ENCODE assay signal across 9 mouse cellular contexts in the genomic region with DNA sequence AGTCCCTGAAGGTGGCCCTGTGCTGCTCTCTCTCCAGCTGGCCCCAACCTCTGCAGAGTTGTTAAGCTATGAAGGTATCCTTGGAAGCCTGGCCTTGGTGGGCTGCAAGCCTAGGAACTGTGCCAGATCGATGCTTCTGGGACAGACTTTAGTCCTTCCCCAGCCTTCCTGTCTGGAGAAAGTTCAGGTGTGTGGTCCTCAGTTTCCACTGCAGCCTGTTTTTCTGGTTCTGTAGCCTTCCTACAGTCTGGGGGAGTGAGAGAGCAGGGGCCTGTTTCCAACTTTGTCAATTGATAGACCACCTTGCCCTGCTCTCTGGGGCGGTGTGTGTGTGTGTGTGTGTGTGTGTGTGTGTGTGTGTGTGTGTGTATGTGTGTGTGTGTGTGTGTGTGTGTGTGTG.
A peak's percentile ranks its signal among the peaks of the same experiment; 100 is the strongest.
DNase-seq lines count a peak whose midpoint lies in the region; ATAC-seq lines count a peak whose summit lies in the region.
"Had no signal": no experiment of that assay in that cellular context is flagged by ENCODE, and none has a peak within 500 bp of the region (broad histone marks: within the 10 kb centered on the region; RNA-seq: fewer than 3 reads in every experiment).

No protein-coding gene starts in this region.

- peak overlapping the region; percentile 80 for H3K27ac ChIP-seq in heart, embryonic 15.5 days
- H3K27ac ChIP-seq in embryonic facial prominence, embryonic 12.5 days = peak overlapping the region; percentile 99
- H3K27ac ChIP-seq in hindbrain, embryonic 14.5 days = peak overlapping the region; percentile 99
- H3K27ac ChIP-seq in midbrain, embryonic 15.5 days = peak overlapping the region; percentile 97

- DNase-seq in heart, adult 8-10 months (ENCODE audit: low spot score) = no peak
- DNase-seq in hindbrain, embryonic 14.5 days (ENCODE audit: low spot score) = no peak
- DNase-seq in left cerebral cortex, adult 11 months (ENCODE audit: low spot score) = no peak
- DNase-seq in gastrocnemius, adult 8-10 months (ENCODE audit: low spot score in 2 of 2) = no peak
- no peak for DNase-seq in lung, postnatal 36 days

- no peaks in the 10 kb centered on the region for H3K9me3 ChIP-seq in heart, embryonic 15.5 days (replicated peaks)
- no peaks in the 10 kb centered on the region for H3K9me3 ChIP-seq in embryonic facial prominence, embryonic 12.5 days
- no peaks in the 10 kb centered on the region for H3K9me3 ChIP-seq in hindbrain, embryonic 14.5 days (ENCODE audit: control insufficient read depth, low read length)
- H3K9me3 ChIP-seq in midbrain, embryonic 15.5 days = no peaks in the 10 kb centered on the region

- H3K27me3 ChIP-seq in heart, embryonic 15.5 days = no peaks in the 10 kb centered on the region
- H3K27me3 ChIP-seq in embryonic facial prominence, embryonic 12.5 days = no peaks in the 10 kb centered on the region
- no peaks in the 10 kb centered on the region for H3K27me3 ChIP-seq in hindbrain, embryonic 14.5 days (ENCODE audit: control insufficient read depth, insufficient read depth, low read length)
- no peaks in the 10 kb centered on the region for H3K27me3 ChIP-seq in midbrain, embryonic 15.5 days (replicated peaks)

- H3K4me3 ChIP-seq in heart, embryonic 15.5 days = no peak overlapping the region; the same call in 1 of the 2 replicates
- H3K4me3 ChIP-seq in embryonic facial prominence, embryonic 12.5 days = peak overlapping the region; percentile 79
- peak overlapping the region; percentile 83 for H3K4me3 ChIP-seq in hindbrain, embryonic 14.5 days (replicated peaks; ENCODE audit: low read length)
- H3K4me3 ChIP-seq in midbrain, embryonic 15.5 days = peak overlapping the region; percentile 67
- H3K4me3 ChIP-seq: myocyte had no signal

- 30% methylated on average over 2 of the region's 2 CpGs for WGBS in heart, embryonic 15.5 days
- 28% methylated on average over 2 of the region's 2 CpGs for WGBS in embryonic facial prominence, embryonic 12.5 days
- 45% methylated on average over 2 of the region's 2 CpGs for WGBS in hindbrain, embryonic 14.5 days
- 59% methylated on average over 2 of the region's 2 CpGs for WGBS in midbrain, embryonic 15.5 days

- H3K36me3 ChIP-seq in heart, embryonic 15.5 days = peaks cover 2% of the 10 kb centered on the region; the same call in 1 of the 2 replicates
- no peaks in the 10 kb centered on the region for H3K36me3 ChIP-seq in embryonic facial prominence, embryonic 12.5 days
- H3K36me3 ChIP-seq in hindbrain, embryonic 14.5 days (replicated peaks; ENCODE audit: control insufficient read depth, insufficient read depth) = no peaks in the 10 kb centered on the region
- no peaks in the 10 kb centered on the region for H3K36me3 ChIP-seq in midbrain, embryonic 15.5 days (replicated peaks)

- no peak for ATAC-seq in heart, embryonic 15.5 days (replicated peaks; ENCODE audit: insufficient number of reproducible peaks, insufficient read depth, low FRiP score, low read depth)
- no peak for ATAC-seq in embryonic facial prominence, embryonic 12.5 days (ENCODE audit: insufficient number of reproducible peaks, insufficient read depth, low FRiP score, low TSS enrichment)
- ATAC-seq in hindbrain, embryonic 14.5 days (ENCODE audit: low FRiP score) = no peak
- peak; percentile 1; the same call in 1 of the 2 replicates for ATAC-seq in midbrain, embryonic 15.5 days (replicated peaks)

- H3K4me1 ChIP-seq in heart, embryonic 15.5 days (replicated peaks) = peaks cover 74% of the 10 kb centered on the region
- peaks cover 63% of the 10 kb centered on the region for H3K4me1 ChIP-seq in embryonic facial prominence, embryonic 12.5 days
- peaks cover 34% of the 10 kb centered on the region for H3K4me1 ChIP-seq in hindbrain, embryonic 14.5 days (replicated peaks; ENCODE audit: control insufficient read depth, insufficient read depth, low read length)
- H3K4me1 ChIP-seq in midbrain, embryonic 15.5 days = peaks cover 35% of the 10 kb centered on the region

- H3K4me2 ChIP-seq in heart, embryonic 15.5 days = peak overlapping the region; percentile 74
- peak overlapping the region; percentile 87 for H3K4me2 ChIP-seq in embryonic facial prominence, embryonic 12.5 days (replicated peaks)
- peak overlapping the region; percentile 65 for H3K4me2 ChIP-seq in hindbrain, embryonic 14.5 days (replicated peaks)
- peak overlapping the region; percentile 81 for H3K4me2 ChIP-seq in midbrain, embryonic 15.5 days

- H3K9ac ChIP-seq in heart, embryonic 15.5 days = no peak overlapping the region
- peak overlapping the region; percentile 89; the same call in 1 of the 2 replicates for H3K9ac ChIP-seq in embryonic facial prominence, embryonic 12.5 days
- H3K9ac ChIP-seq in hindbrain, embryonic 14.5 days = peak overlapping the region; percentile 98
- no peak overlapping the region for H3K9ac ChIP-seq in midbrain, embryonic 15.5 days

Comparison
In these comparisons a context has a peak if more than half of its experiments do, and no peak if none do; other contexts are left out.
1. H3K9ac ChIP-seq: peak in embryonic facial prominence, embryonic 12.5 days (single experiment) and hindbrain, embryonic 14.5 days (single experiment); none in heart, embryonic 15.5 days (single experiment) and midbrain, embryonic 15.5 days (single experiment).
2. Peak in every context shown above with its lines, with median percentiles within 50 percentile points of each other: H3K27ac ChIP-seq and H3K4me2 ChIP-seq.